Mouse (Mus musculus) MEL (cell line): Measurements from ENCODE around the gene Pou4f2. TPM values are rescaled to one million over a fixed set of nuclear protein-coding genes. Genes with fewer than 3 reads are reported as not detected.

ENCODE experiments used
- DNase-seq: peaks from one replicate; pipeline ENCODE4 v3.0.0; 2011; ENCODE audit warnings: low read depth, low spot score
- H3K27ac ChIP-seq: 2 replicates; pipeline ENCODE4 v1.5.1; 2012; ENCODE audit warnings: low read depth, mild to moderate bottlenecking, control low read depth, low read length, moderate library complexity; ENCODE audit not compliant: control insufficient read depth
- H3K27me3 ChIP-seq, 2 experiments: fragments of 150-350 bp in 1 of 2; sonication (generic) in 1 of 2; 2 replicates each; pipeline ENCODE4 v1.6.1; 2012; ENCODE audit warnings: low read length in 2 of 2, mild to moderate bottlenecking in 2 of 2, improper control_type of control experiment in 1 of 2, moderate library complexity in 1 of 2; ENCODE audit not compliant: insufficient read depth in 2 of 2, control insufficient read depth in 1 of 2
- H3K36me3 ChIP-seq, 2 experiments: 2 replicates each; pipeline ENCODE4 v1.6.1; 2012 to 2014; ENCODE audit warnings: low read length in 2 of 2, improper control_type of control experiment in 1 of 2, inconsistent platforms in 1 of 2, mild to moderate bottlenecking in 1 of 2; ENCODE audit not compliant: insufficient read depth in 2 of 2, control insufficient read depth in 1 of 2
- H3K4me1 ChIP-seq, 2 experiments: fragments of 150-350 bp in 1 of 2; sonication (generic) in 1 of 2; 2 replicates each; pipeline ENCODE4 v1.6.1; 2012; ENCODE audit warnings: low read length in 2 of 2, improper control_type of control experiment in 1 of 2, mild to moderate bottlenecking in 1 of 2; ENCODE audit not compliant: insufficient read depth in 2 of 2, control insufficient read depth in 1 of 2
- H3K4me3 ChIP-seq, 2 experiments: fragments of 150-350 bp in 1 of 2; sonication (generic) in 1 of 2; 2 replicates each; pipeline ENCODE4 v1.5.1; 2012; ENCODE audit warnings: low read depth in 2 of 2, low read length in 2 of 2, mild to moderate bottlenecking in 2 of 2, moderate library complexity in 2 of 2, control low read depth in 1 of 2, improper control_type of control experiment in 1 of 2; ENCODE audit not compliant: control insufficient read depth in 1 of 2, insufficient read depth in 1 of 2
- H3K79me2 ChIP-seq: 2 replicates; pipeline ENCODE4 v1.6.1; 2012; ENCODE audit warnings: mild to moderate bottlenecking, low read length, moderate library complexity; ENCODE audit not compliant: control insufficient read depth, poor library complexity, insufficient read depth
- H3K9ac ChIP-seq: 2 replicates; pipeline ENCODE4 v1.6.1; 2012; ENCODE audit warnings: low read depth, mild to moderate bottlenecking, control low read depth, low read length, moderate library complexity; ENCODE audit not compliant: control insufficient read depth, poor library complexity, severe bottlenecking
- H3K9me3 ChIP-seq: fragments of 150-350 bp; sonication (generic); replicated peaks from 2 replicates; pipeline ENCODE4 v1.6.1; 2012; ENCODE audit warnings: mild to moderate bottlenecking, low read length, improper control_type of control experiment, moderate library complexity; ENCODE audit not compliant: insufficient read depth
- BHLHE40 ChIP-seq: IDR thresholded peaks from 2 replicates; pipeline ENCODE4 v1.6.1; 2012; ENCODE audit warnings: low read depth, mild to moderate bottlenecking, inconsistent platforms, low read length, improper control_type of control experiment, borderline replicate concordance
- CHD2 ChIP-seq: IDR thresholded peaks from 2 replicates; pipeline ENCODE4 v1.6.1; 2011; ENCODE audit warnings: low read length, improper control_type of control experiment
- EP300 ChIP-seq, 2 experiments: IDR thresholded peaks; 2 replicates each; pipeline ENCODE4 v1.6.1; 2011; ENCODE audit warnings: improper control_type of control experiment in 2 of 2, low read length in 2 of 2, low read depth in 1 of 2, mild to moderate bottlenecking in 1 of 2
- GATA1 ChIP-seq: IDR thresholded peaks from 2 replicates; pipeline ENCODE4 v1.6.1; 2011; ENCODE audit warnings: low read depth, low read length, improper control_type of control experiment
- JUND ChIP-seq: IDR thresholded peaks from 2 replicates; pipeline ENCODE4 v1.6.1; 2011; ENCODE audit warnings: low read depth, mild to moderate bottlenecking, improper control_type of control experiment, low read length
- KAT2A ChIP-seq: conservative IDR thresholded peaks from 2 replicates; pipeline ENCODE4 v1.6.1; 2012; ENCODE audit warnings: low read depth, low read length, improper control_type of control experiment, inconsistent platforms
- MAFK ChIP-seq: IDR thresholded peaks from 2 replicates; pipeline ENCODE4 v1.6.1; 2011; ENCODE audit warnings: low read depth, mild to moderate bottlenecking, low read length, improper control_type of control experiment, borderline replicate concordance
- MAZ ChIP-seq: IDR thresholded peaks from 2 replicates; pipeline ENCODE4 v1.6.1; 2012; ENCODE audit warnings: low read depth, mild to moderate bottlenecking, inconsistent platforms, low read length, improper control_type of control experiment
- MXI1 ChIP-seq: IDR thresholded peaks from 2 replicates; pipeline ENCODE4 v1.6.1; 2011; ENCODE audit warnings: mild to moderate bottlenecking, low read depth, low read length, improper control_type of control experiment
- NELFE ChIP-seq: IDR thresholded peaks from 2 replicates; pipeline ENCODE4 v1.6.1; 2011; ENCODE audit warnings: low read depth, low read length, improper control_type of control experiment
- NRF1 ChIP-seq: IDR thresholded peaks from 2 replicates; pipeline ENCODE4 v1.6.1; 2014; ENCODE audit warnings: low read depth, mild to moderate bottlenecking, inconsistent platforms, low read length, improper control_type of control experiment, moderate library complexity; ENCODE audit not compliant: poor library complexity, insufficient read depth, severe bottlenecking
- POLR2A ChIP-seq, 2 experiments: IDR thresholded peaks; 2 replicates each; pipeline ENCODE4 v1.6.1; 2011 to 2012; ENCODE audit warnings: low read length in 2 of 2, mild to moderate bottlenecking in 2 of 2, control low read depth in 1 of 2, improper control_type of control experiment in 1 of 2, low read depth in 1 of 2, moderate library complexity in 1 of 2; ENCODE audit not compliant: control insufficient read depth in 1 of 2, insufficient read depth in 1 of 2, poor library complexity in 1 of 2
- POLR2AphosphoS2 ChIP-seq: IDR thresholded peaks from 2 replicates; pipeline ENCODE4 v1.6.1; 2011; ENCODE audit warnings: low read length, improper control_type of control experiment
- POLR2AphosphoS5 ChIP-seq: IDR thresholded peaks from 2 replicates; pipeline ENCODE4 v1.6.1; 2012; ENCODE audit warnings: low read depth, borderline replicate concordance, mild to moderate bottlenecking, inconsistent platforms, low read length, moderate library complexity, mixed read lengths
- TAL1 ChIP-seq: IDR thresholded peaks from 2 replicates; pipeline ENCODE4 v1.6.1; 2012; ENCODE audit warnings: mild to moderate bottlenecking, inconsistent platforms, low read length, moderate library complexity, mixed read lengths
- TCF12 ChIP-seq: IDR thresholded peaks from 2 replicates; pipeline ENCODE4 v1.6.1; 2014; ENCODE audit warnings: low read depth, mild to moderate bottlenecking, inconsistent platforms, low read length, improper control_type of control experiment, moderate library complexity
- UBTF ChIP-seq: IDR thresholded peaks from 2 replicates; pipeline ENCODE4 v1.6.1; 2012; ENCODE audit warnings: low read depth, mild to moderate bottlenecking, inconsistent platforms, low read length, improper control_type of control experiment, moderate library complexity, borderline replicate concordance; ENCODE audit not compliant: insufficient read depth
- USF1 ChIP-seq: IDR thresholded peaks from 2 replicates; pipeline ENCODE4 v1.6.1; 2014; ENCODE audit warnings: low read depth, mild to moderate bottlenecking, inconsistent platforms, low read length, improper control_type of control experiment, moderate library complexity
- USF2 ChIP-seq, 2 experiments: IDR thresholded peaks; 2 replicates each; pipeline ENCODE4 v1.6.1; 2011 to 2012; ENCODE audit warnings: improper control_type of control experiment in 2 of 2, low read length in 2 of 2, borderline replicate concordance in 1 of 2, inconsistent platforms in 1 of 2, low read depth in 1 of 2, mild to moderate bottlenecking in 1 of 2; ENCODE audit not compliant: insufficient read depth in 1 of 2
- ZC3H11A ChIP-seq: IDR thresholded peaks from 2 replicates; pipeline ENCODE4 v1.6.1; 2012; ENCODE audit warnings: low read depth, mild to moderate bottlenecking, inconsistent platforms, low read length, improper control_type of control experiment
- ZKSCAN1 ChIP-seq: IDR thresholded peaks from 2 replicates; pipeline ENCODE4 v1.6.1; 2012; ENCODE audit warnings: low read depth, mild to moderate bottlenecking, inconsistent platforms, low read length, improper control_type of control experiment, moderate library complexity
- ZMIZ1 ChIP-seq: IDR thresholded peaks from 2 replicates; pipeline ENCODE4 v1.6.1; 2012; ENCODE audit warnings: low read depth, mild to moderate bottlenecking, inconsistent platforms, low read length, improper control_type of control experiment, moderate library complexity
- ZNF384 ChIP-seq: IDR thresholded peaks from 2 replicates; pipeline ENCODE4 v1.6.1; 2012; ENCODE audit warnings: low read depth, mild to moderate bottlenecking, inconsistent platforms, low read length, improper control_type of control experiment
- polyA plus RNA-seq, 2 experiments: library from polyadenylated mRNA; stranded (reverse) in 1 of 2; unstranded in 1 of 2; fragments of >175 nt in 1 of 2; fragments of >200 nt in 1 of 2; gene quantifications; 2 replicates each; pipeline versions ENCODE4 v1.2.1 to v1.2.4; 2012; ENCODE audit warnings: low replicate concordance in 2 of 2, low read depth in 1 of 2; ENCODE audit not compliant: insufficient read length in 2 of 2, insufficient read depth in 1 of 2, missing spikeins in 1 of 2
- total RNA-seq: library from RNA; depleted of rRNA; stranded (reverse); fragments of 300-350 nt; gene quantifications from 2 replicates; pipeline ENCODE4 v1.2.3, GENCODE M21; 2012

Pou4f2 gene
- total and polyA plus RNA-seq, 3 experiments, result not detected

DNA sequence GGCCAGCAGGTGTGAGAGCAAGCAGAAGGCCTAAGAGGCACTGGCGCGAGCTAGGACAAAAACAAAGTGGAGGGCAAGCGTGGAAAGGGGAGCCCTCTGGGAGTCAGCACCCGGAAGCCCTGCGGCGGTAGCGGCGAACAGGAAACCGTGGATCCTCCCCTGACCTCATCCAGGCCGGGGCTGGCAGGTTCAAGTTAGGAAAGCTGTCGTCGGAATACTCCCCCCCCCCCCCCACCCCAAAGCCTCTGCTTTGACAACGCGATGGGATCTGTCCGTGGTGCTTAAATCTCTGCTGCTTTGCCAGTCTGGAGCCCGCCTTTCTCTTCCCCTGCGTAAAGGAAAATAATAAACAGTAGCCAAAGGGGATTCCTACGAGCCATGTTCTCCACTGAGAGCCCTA lies 1.7 kb upstream of the Pou4f2 start:
- Histone ChIP-seq H3K9ac (no peak overlapping the region), H3K79me2 (no peaks in the 10 kb centered on the region), H3K4me3 (no peak overlapping the region), H3K4me1 (no peaks in the 10 kb centered on the region), H3K27me3 (no peaks in the 10 kb centered on the region), H3K9me3 (no peaks in the 10 kb centered on the region), H3K27ac (no peak overlapping the region), H3K36me3 (no peaks in the 10 kb centered on the region)
- TF ChIP-seq MAZ (no peak), POLR2AphosphoS5 (no peak), JUND (no peak), ZKSCAN1 (no peak), NRF1 (no peak), POLR2AphosphoS2 (no peak), POLR2A (IDR thresholded peaks at IDR 0.05; ENCODE audit: control insufficient read depth in 1 of 2, insufficient read depth in 1 of 2, low read depth in 1 of 2, low read length in 2 of 2, poor library complexity in 1 of 2) (no peak), TCF12 (no peak), MXI1 (no peak), KAT2A (no peak)
- DNase-seq, result peak; percentile 20

DNA sequence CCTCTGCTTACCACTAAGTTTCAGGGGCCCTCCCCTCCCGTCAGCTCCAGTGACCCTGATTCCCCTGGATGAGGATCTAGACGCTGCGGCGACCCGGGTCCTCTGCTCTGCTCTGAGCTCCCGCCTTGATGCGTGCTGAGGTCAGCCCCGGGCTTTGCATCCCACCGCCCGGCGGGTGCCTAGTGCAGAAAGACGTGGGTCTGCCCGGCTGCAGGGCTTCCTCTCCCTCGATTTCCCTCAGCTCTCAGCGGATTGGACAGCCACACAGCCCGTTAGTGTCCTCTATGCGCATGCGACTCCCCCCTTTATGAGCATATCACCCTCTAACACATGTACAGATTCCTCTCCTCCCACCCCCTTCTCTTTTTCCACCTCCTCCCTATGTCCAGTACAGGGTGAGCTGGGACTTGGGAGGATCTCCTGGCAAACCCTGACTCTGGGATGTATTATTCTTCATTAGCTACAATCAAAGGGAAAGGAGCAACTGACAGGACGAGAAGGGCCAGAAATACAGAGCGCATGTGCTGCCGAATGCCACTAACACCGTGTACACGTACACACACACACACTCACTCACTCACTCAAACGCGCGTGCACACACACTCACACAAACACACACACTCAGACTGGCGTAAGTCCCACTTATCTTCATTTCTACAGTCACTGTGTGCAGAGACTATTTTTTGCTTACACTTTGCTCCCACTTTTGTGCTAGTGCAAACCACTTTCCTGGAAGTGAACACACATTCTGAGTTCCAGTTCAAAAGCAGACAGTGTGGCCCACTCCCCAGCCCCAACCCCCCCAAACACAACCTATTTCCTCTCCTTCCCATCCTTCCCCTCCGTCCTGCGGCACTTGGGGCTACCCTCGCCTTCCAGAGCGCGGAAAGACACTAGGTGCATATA lies 948 bp upstream of the Pou4f2 start:
- Histone ChIP-seq H3K4me3 (no peak overlapping the region), H3K27ac (no peak overlapping the region), H3K4me1 (no peaks in the 10 kb centered on the region), H3K9ac (no peak overlapping the region), H3K36me3 (no peaks in the 10 kb centered on the region), H3K9me3 (no peaks in the 10 kb centered on the region), H3K79me2 (no peaks in the 10 kb centered on the region), H3K27me3 (no peaks in the 10 kb centered on the region)
- DNase-seq, result no peak
- TF ChIP-seq POLR2A (IDR thresholded peaks at IDR 0.05; ENCODE audit: control insufficient read depth in 1 of 2, insufficient read depth in 1 of 2, low read depth in 1 of 2, low read length in 2 of 2, poor library complexity in 1 of 2) (no peak), JUND (no peak), USF1 (no peak), CHD2 (no peak)

DNA sequence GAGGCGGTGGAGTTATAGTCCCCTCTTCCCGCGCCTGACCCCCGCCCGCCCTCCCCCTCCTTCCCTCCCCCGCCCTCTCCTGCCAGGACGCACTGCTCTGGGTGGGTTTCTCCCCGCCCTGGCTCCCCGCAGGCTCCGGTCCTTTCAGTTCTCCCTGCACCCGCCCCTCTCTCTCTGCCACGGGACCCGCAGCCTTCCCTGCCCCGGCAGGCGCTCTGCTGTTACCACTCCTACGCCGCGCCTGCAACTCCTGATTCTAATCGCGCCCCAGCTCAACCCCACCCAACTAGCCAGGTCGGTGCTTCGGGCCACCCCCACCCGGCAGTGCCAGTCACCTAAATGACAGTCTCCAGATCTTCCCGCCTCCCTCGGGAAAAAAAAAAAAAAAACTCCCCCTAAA lies 216 bp upstream of the Pou4f2 start:
- Histone ChIP-seq H3K79me2 (no peaks in the 10 kb centered on the region), H3K4me3 (no peak overlapping the region), H3K4me1 (no peaks in the 10 kb centered on the region), H3K9ac (no peak overlapping the region), H3K9me3 (no peaks in the 10 kb centered on the region), H3K27ac (no peak overlapping the region), H3K27me3 (no peaks in the 10 kb centered on the region), H3K36me3 (no peaks in the 10 kb centered on the region)
- DNase-seq, result no peak
- TF ChIP-seq NELFE (no peak), POLR2AphosphoS2 (no peak), ZNF384 (no peak), CHD2 (no peak), EP300 (IDR thresholded peaks at IDR 0.05; ENCODE audit: low read depth in 1 of 2, low read length in 2 of 2) (no peak), MAZ (no peak), USF2 (IDR thresholded peaks at IDR 0.05; ENCODE audit: borderline replicate concordance in 1 of 2, insufficient read depth in 1 of 2, low read depth in 1 of 2, low read length in 2 of 2) (no peak), JUND (no peak), ZC3H11A (no peak), NRF1 (no peak), ZMIZ1 (no peak), KAT2A (no peak), BHLHE40 (no peak), MAFK (no peak), TCF12 (no peak), UBTF (no peak), TAL1 (no peak), GATA1 (no peak)
